Mouse (Mus musculus) CH12.LX (cell line): ENCODE data around the gene Gm6583. TPM values are rescaled to one million over a fixed set of nuclear protein-coding genes. Genes with fewer than 3 reads are reported as not detected.

Experiments
- DNase-seq: peaks from one replicate; pipeline ENCODE4 v3.0.0-alpha.2; 2013; ENCODE audit errors: extremely low read depth
- H3K27ac ChIP-seq: 2 replicates; pipeline ENCODE4 v1.5.1; 2012; ENCODE audit warnings: low read depth, mild to moderate bottlenecking, control low read depth, moderate library complexity; ENCODE audit not compliant: insufficient read depth
- H3K27me3 ChIP-seq: replicated peaks from 2 replicates; pipeline ENCODE3; 2012; ENCODE audit warnings: inconsistent platforms
- H3K36me3 ChIP-seq, 2 experiments: replicated peaks in 1 of 2; 2 replicates each; pipeline versions ENCODE3 to v1.6.1; 2012; ENCODE audit warnings: inconsistent platforms in 1 of 2, low read length in 1 of 2, mild to moderate bottlenecking in 1 of 2, mixed read lengths in 1 of 2, moderate library complexity in 1 of 2; ENCODE audit not compliant: control insufficient read depth in 1 of 2, insufficient read depth in 1 of 2
- H3K4me1 ChIP-seq, 2 experiments: 2 replicates each; pipeline ENCODE4 v1.6.1; 2012; ENCODE audit warnings: inconsistent platforms in 1 of 2, moderate library complexity in 1 of 2; ENCODE audit not compliant: insufficient read depth in 2 of 2, control insufficient read depth in 1 of 2
- H3K4me2 ChIP-seq: 2 replicates; pipeline ENCODE4 v1.6.1; 2012; ENCODE audit warnings: low read depth, mild to moderate bottlenecking, control low read depth; ENCODE audit not compliant: poor library complexity, insufficient read depth, severe bottlenecking
- H3K4me3 ChIP-seq, 3 experiments: fragments of 150-350 bp in 1 of 3; sonication (generic) in 1 of 3; replicated peaks in 1 of 3; 2 replicates each; pipeline versions ENCODE3 to v1.5.1; 2011 to 2012; ENCODE audit warnings: low read depth in 2 of 3, low read length in 2 of 3, mild to moderate bottlenecking in 2 of 3, moderate library complexity in 2 of 3, control low read depth in 1 of 3, improper control_type of control experiment in 1 of 3, inconsistent platforms in 1 of 3, mixed read lengths in 1 of 3; ENCODE audit not compliant: poor library complexity in 1 of 3
- H3K79me2 ChIP-seq: replicated peaks from 2 replicates; pipeline ENCODE4 v1.6.1; 2012; ENCODE audit warnings: mild to moderate bottlenecking, moderate library complexity; ENCODE audit not compliant: control insufficient read depth, poor library complexity, insufficient read depth, severe bottlenecking; ENCODE audit errors: extremely low read depth
- H3K9ac ChIP-seq: 2 replicates; pipeline ENCODE4 v1.6.1; 2012; ENCODE audit warnings: low read depth, mild to moderate bottlenecking, control low read depth, moderate library complexity; ENCODE audit not compliant: insufficient read depth
- H3K9me3 ChIP-seq: replicated peaks from 2 replicates; pipeline ENCODE3; 2012; ENCODE audit warnings: low read length, inconsistent platforms, mixed read lengths
- BHLHE40 ChIP-seq: IDR thresholded peaks from 2 replicates; pipeline ENCODE4 v1.6.1; 2011; ENCODE audit warnings: mild to moderate bottlenecking, low read depth, low read length, improper control_type of control experiment
- CHD1 ChIP-seq: IDR thresholded peaks from 2 replicates; pipeline ENCODE4 v1.6.1; 2012; ENCODE audit warnings: low read depth, low read length, improper control_type of control experiment, inconsistent platforms
- CTCF ChIP-seq, 2 experiments: IDR thresholded peaks in 1 of 2; conservative IDR thresholded peaks in 1 of 2; 2 replicates each; pipeline ENCODE4 v1.5.1; 2011 to 2012; ENCODE audit warnings: low read depth in 2 of 2, low read length in 2 of 2, improper control_type of control experiment in 1 of 2, inconsistent platforms in 1 of 2, mild to moderate bottlenecking in 1 of 2, moderate library complexity in 1 of 2
- EP300 ChIP-seq: IDR thresholded peaks from 2 replicates; pipeline ENCODE4 v1.6.1; 2011; ENCODE audit warnings: low read length, improper control_type of control experiment
- ETS1 ChIP-seq: conservative IDR thresholded peaks from 2 replicates; pipeline ENCODE4 v1.6.1; 2012; ENCODE audit warnings: low read depth, mild to moderate bottlenecking, inconsistent platforms, low read length, improper control_type of control experiment, moderate library complexity
- GABPA ChIP-seq: IDR thresholded peaks from 2 replicates; pipeline ENCODE4 v1.6.1; 2012; ENCODE audit warnings: low read depth, low read length, improper control_type of control experiment, inconsistent platforms; ENCODE audit not compliant: insufficient replicate concordance
- IRF4 ChIP-seq: IDR thresholded peaks from 2 replicates; pipeline ENCODE4 v1.6.1; 2014; ENCODE audit warnings: low read depth, mild to moderate bottlenecking, inconsistent platforms, low read length, improper control_type of control experiment
- JUND ChIP-seq: conservative IDR thresholded peaks from 2 replicates; pipeline ENCODE4 v1.6.1; 2011; ENCODE audit warnings: low read depth, low read length, improper control_type of control experiment
- MAFK ChIP-seq: IDR thresholded peaks from 2 replicates; pipeline ENCODE4 v1.6.1; 2011; ENCODE audit warnings: low read length, improper control_type of control experiment; ENCODE audit not compliant: insufficient replicate concordance
- MXI1 ChIP-seq: IDR thresholded peaks from 2 replicates; pipeline ENCODE4 v1.6.1; 2011; ENCODE audit warnings: mild to moderate bottlenecking, low read depth, low read length, improper control_type of control experiment
- NRF1 ChIP-seq: IDR thresholded peaks from 2 replicates; pipeline ENCODE4 v1.6.1; 2014; ENCODE audit warnings: low read depth, mild to moderate bottlenecking, inconsistent platforms, low read length, improper control_type of control experiment, moderate library complexity
- PAX5 ChIP-seq: IDR thresholded peaks from 2 replicates; pipeline ENCODE4 v1.6.1; 2012; ENCODE audit warnings: low read length, inconsistent platforms, mixed read lengths
- SIN3A ChIP-seq: IDR thresholded peaks from 2 replicates; pipeline ENCODE4 v1.6.1; 2012; ENCODE audit warnings: low read length, improper control_type of control experiment, inconsistent platforms
- TCF12 ChIP-seq: IDR thresholded peaks from 2 replicates; pipeline ENCODE4 v1.6.1; 2014; ENCODE audit warnings: low read depth, mild to moderate bottlenecking, inconsistent platforms, low read length, improper control_type of control experiment
- UBTF ChIP-seq: IDR thresholded peaks from 2 replicates; pipeline ENCODE4 v1.6.1; 2012; ENCODE audit warnings: low read depth, mild to moderate bottlenecking, inconsistent platforms, low read length, improper control_type of control experiment, moderate library complexity
- ZC3H11A ChIP-seq: IDR thresholded peaks from 2 replicates; pipeline ENCODE4 v1.6.1; 2012; ENCODE audit warnings: low read depth, mild to moderate bottlenecking, inconsistent platforms, low read length, improper control_type of control experiment
- ZKSCAN1 ChIP-seq: IDR thresholded peaks from 2 replicates; pipeline ENCODE4 v1.6.1; 2012; ENCODE audit warnings: low read depth, inconsistent platforms, low read length, improper control_type of control experiment, borderline replicate concordance
- ZMIZ1 ChIP-seq: IDR thresholded peaks from 2 replicates; pipeline ENCODE4 v1.6.1; 2012; ENCODE audit warnings: low read depth, mild to moderate bottlenecking, inconsistent platforms, low read length, improper control_type of control experiment
- dilution Hi-C: fragments of 300-500 bp; cut with MboI; formaldehyde crosslinking; loops from 2 replicates; pipeline ENCODE4 v1.14.3; 2020; ENCODE audit warnings: low sequenced_read_pairs; ENCODE audit not compliant: extremely low pct_unique_long_range_greater_than_20kb, extremely low pct_ligation_motif_present
- in situ Hi-C: fragments of 300-500 bp; cut with MboI; formaldehyde crosslinking; loops from 3 replicates; pipeline ENCODE4 v1.14.3; 2019; ENCODE audit warnings: low sequenced_read_pairs, low pct_ligation_motif_present, low pct_unique_long_range_greater_than_20kb, mixed read lengths
- polyA plus RNA-seq: library from polyadenylated mRNA; unstranded; fragments of >175 nt; gene quantifications from 2 replicates; pipeline ENCODE4 v1.2.1, GENCODE M21; 2012; ENCODE audit warnings: low read depth; ENCODE audit not compliant: insufficient read length
- total RNA-seq, 2 experiments: library from RNA; depleted of rRNA; stranded (reverse); fragments of 300-350 nt in 1 of 2; fragments of >200 nt in 1 of 2; gene quantifications; 2 replicates each; pipeline ENCODE4 v1.2.3; 2012 to 2014

The Gm6583 gene
- total and polyA plus RNA-seq, 3 experiments = not detected

DNA sequence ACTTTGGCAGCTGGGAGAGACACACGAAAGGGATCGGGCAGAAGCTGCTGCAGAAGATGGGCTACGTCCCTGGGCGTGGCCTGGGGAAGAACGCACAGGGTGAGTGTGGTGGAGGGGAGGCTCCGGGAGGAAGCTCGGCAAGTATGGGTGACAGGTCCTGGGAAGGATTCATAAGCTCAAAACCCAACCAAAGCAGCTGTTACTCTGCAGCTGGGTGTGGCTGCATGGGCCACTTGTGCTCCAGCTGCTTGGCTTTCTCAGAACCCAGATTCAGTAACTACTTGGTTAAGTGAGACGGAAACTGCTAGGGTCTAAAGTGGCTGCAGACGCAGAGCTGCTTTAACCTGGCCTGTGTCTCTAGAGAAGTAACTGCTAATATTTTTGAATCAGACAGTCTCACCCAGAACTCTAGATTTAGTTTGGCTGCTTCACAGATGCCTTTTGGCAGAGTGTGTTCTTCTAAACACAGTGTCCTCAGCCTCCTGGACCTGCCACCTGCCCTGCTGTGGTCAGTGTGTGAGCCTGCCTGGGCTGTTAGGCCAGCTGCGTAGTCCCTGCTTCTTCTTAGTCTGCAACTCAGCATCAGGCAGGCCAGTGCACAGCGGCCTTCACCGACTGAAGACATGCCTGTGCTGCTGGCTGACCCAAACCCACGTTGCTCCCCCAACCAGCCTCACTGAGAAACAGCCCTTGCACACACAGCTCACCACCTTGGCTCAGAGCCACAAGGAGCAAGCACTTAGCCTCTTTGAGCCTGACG, 25.8 kb downstream of the Gm6583 start:
- Histone ChIP-seq H3K79me2 (peaks cover 17% of the 10 kb centered on the region), H3K9me3 (no peaks in the 10 kb centered on the region), H3K4me3 (no peak overlapping the region), H3K9ac (no peak overlapping the region), H3K4me1 (peaks cover 0 to 18% of the 10 kb centered on the region in 2 experiments; a peak in 3 of 4 replicates), H3K27ac (no peak overlapping the region), H3K4me2 (no peak overlapping the region), H3K27me3 (no peaks in the 10 kb centered on the region), H3K36me3 (peaks cover 70 to 77% of the 10 kb centered on the region in 2 experiments)
- dilution Hi-C loops (no loop called here), in situ Hi-C loops (loop anchor here (10.0 kb wide), 1 partner anchor 55 kb away; the partner anchor contains the start of gene Tpst2)
- DNase-seq = no peak
- TF ChIP-seq ZKSCAN1 = no peak
- TF ChIP-seq TCF12 = no peak
- TF ChIP-seq BHLHE40 = no peak
- no peak for TF ChIP-seq ZMIZ1
- TF ChIP-seq ZC3H11A = no peak
- no peak for TF ChIP-seq MXI1
- no peak for TF ChIP-seq SIN3A
- no peak for TF ChIP-seq JUND
- no peak for TF ChIP-seq UBTF
- TF ChIP-seq GABPA = no peak
- TF ChIP-seq NRF1 = no peak
- TF ChIP-seq, all 38 proteins: peak for 0

DNA sequence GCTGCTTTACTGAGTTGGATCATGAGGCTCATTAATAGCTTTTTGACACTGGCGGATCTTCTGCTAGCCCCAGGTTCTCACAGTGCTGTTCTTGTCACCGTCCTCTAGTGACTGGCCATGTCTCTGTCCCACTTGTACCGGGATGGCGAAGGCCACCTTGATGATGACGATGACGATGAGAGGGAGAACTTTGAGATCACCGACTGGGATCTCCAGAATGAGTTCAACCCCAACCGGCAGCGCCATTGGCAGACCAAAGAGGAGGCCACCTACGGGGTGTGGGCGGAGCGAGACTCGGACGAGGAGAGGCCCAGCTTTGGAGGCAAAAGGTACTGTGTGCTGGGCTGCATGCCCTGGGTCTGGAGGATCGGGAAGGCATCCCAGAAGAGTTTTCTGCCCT, 28.0 kb downstream of the Gm6583 start:
- DNase-seq = no peak
- H3K9ac ChIP-seq = no peak overlapping the region
- TF ChIP-seq ZMIZ1 = no peak
- no peak for TF ChIP-seq GABPA
- no peak for TF ChIP-seq EP300
- no peak for TF ChIP-seq TCF12
- TF ChIP-seq CHD1 = no peak
- TF ChIP-seq ZC3H11A = no peak
- TF ChIP-seq MAFK = no peak
- no peak for TF ChIP-seq IRF4
- no peak for TF ChIP-seq CTCF (conservative IDR thresholded peaks at IDR 0.05 in 1 of 2, IDR thresholded peaks at IDR 0.05 in 1 of 2; ENCODE audit: low read depth in 2 of 2, low read length in 2 of 2)
- TF ChIP-seq ETS1 = no peak
- TF ChIP-seq UBTF = no peak
- TF ChIP-seq PAX5 = no peak
- TF ChIP-seq, all 38 proteins: peak for 0
- H3K27ac ChIP-seq = no peak overlapping the region
- peaks cover 4% of the 10 kb centered on the region for H3K9me3 ChIP-seq
- peaks cover 49 to 55% of the 10 kb centered on the region in 2 experiments for H3K36me3 ChIP-seq
- H3K79me2 ChIP-seq = peaks cover 17% of the 10 kb centered on the region
- dilution Hi-C loops (no loop called here), in situ Hi-C loops (loop anchor here (10.0 kb wide), 1 partner anchor 53 kb away; the partner anchor contains the start of gene Tpst2)
- peaks cover 3 to 27% of the 10 kb centered on the region in 2 experiments; a peak in 3 of 4 replicates for H3K4me1 ChIP-seq
- H3K4me3 ChIP-seq = no peak overlapping the region
- peaks cover 9% of the 10 kb centered on the region for H3K27me3 ChIP-seq
- H3K4me2 ChIP-seq = no peak overlapping the region
